Mouse (Mus musculus): ENCODE results near the gene Alk.

GRCm38 (mm10) chr17:71914941-71915340 lies 689.5 kb downstream of the Alk start:
- TF ChIP-seq SIN3A (IDR thresholded peaks at IDR 0.05; ENCODE audit: low read length) (no peak), POLR2AphosphoS5 (IDR thresholded peaks at IDR 0.05; ENCODE audit: borderline replicate concordance, low read depth, low read length) (no peak), POLR2AphosphoS2 (IDR thresholded peaks at IDR 0.05; ENCODE audit: low read length) (no peak), E2F4 (IDR thresholded peaks at IDR 0.05; ENCODE audit: borderline replicate concordance, low read depth, low read length) (no peak), POLR2A (IDR thresholded peaks at IDR 0.05; ENCODE audit: control insufficient read depth in 1 of 2, insufficient read depth in 1 of 2, low read depth in 1 of 2, low read length in 2 of 2, poor library complexity in 1 of 2) (no peak)

Data from MEL (cell line).